Mouse (Mus musculus) spleen, adult 2 months (tissue): Measurements from ENCODE around the gene BC048679. TPM values are rescaled to one million over a fixed set of nuclear protein-coding genes. Genes with fewer than 3 reads are reported as not detected.

Experiments used
- DNase-seq, 2 experiments: peaks; one replicate each; pipeline versions ENCODE4 v3.0.0 to v3.0.0-alpha.2; 2012 to 2021; ENCODE audit warnings: low spot score in 2 of 2, low read depth in 1 of 2
- H3K27ac ChIP-seq: fragments of 200-500 bp; 2 replicates; pipeline ENCODE4 v1.5.1; 2012; ENCODE audit warnings: low read length, inconsistent platforms; ENCODE audit not compliant: insufficient read depth
- H3K27me3 ChIP-seq: fragments of 200-500 bp; 2 replicates; pipeline ENCODE4 v1.6.1; 2012; ENCODE audit warnings: mild to moderate bottlenecking, moderate library complexity, low read length, inconsistent platforms; ENCODE audit not compliant: control insufficient read depth, insufficient read depth
- H3K36me3 ChIP-seq: fragments of 200-500 bp; 2 replicates; pipeline ENCODE4 v1.6.1; 2012; ENCODE audit warnings: mild to moderate bottlenecking, low read length, inconsistent platforms; ENCODE audit not compliant: control insufficient read depth, insufficient read depth
- H3K4me1 ChIP-seq: fragments of 200-500 bp; 2 replicates; pipeline ENCODE4 v1.6.1; 2011; ENCODE audit warnings: inconsistent platforms; ENCODE audit not compliant: control insufficient read depth, insufficient read depth, insufficient read length
- H3K4me3 ChIP-seq: fragments of 200-500 bp; 2 replicates; pipeline ENCODE4 v1.5.1; 2011; ENCODE audit warnings: mild to moderate bottlenecking, inconsistent platforms; ENCODE audit not compliant: insufficient read depth, insufficient read length; ENCODE audit errors: extremely low read depth
- CTCF ChIP-seq: fragments of 200-500 bp; IDR thresholded peaks from 2 replicates; pipeline ENCODE4 v1.5.1; 2011; ENCODE audit warnings: mild to moderate bottlenecking, inconsistent platforms; ENCODE audit not compliant: insufficient read depth, insufficient read length, insufficient replicate concordance; ENCODE audit errors: extremely low read depth
- POLR2A ChIP-seq: fragments of 200-500 bp; IDR thresholded peaks from 2 replicates; pipeline ENCODE4 v1.6.1; 2011; ENCODE audit warnings: low read depth, low read length, inconsistent platforms
- WGBS: fragments of 180-500 bp; shearing (Covaris S2); methylation state at CpG from one replicate; pipeline ENCODE4 v1.1.7; 2018; 5-methylcytosine and 5-hydroxymethylcytosine counted together
- polyA plus RNA-seq: library from polyadenylated mRNA; depleted of rRNA; stranded (reverse); fragments of >200 nt; gene quantifications from 2 replicates; pipeline ENCODE4 v1.2.3, GENCODE M21; 2012; rRNA removed

The BC048679 gene
- polyA plus RNA-seq, 1 experiment, result not detected

DNA sequence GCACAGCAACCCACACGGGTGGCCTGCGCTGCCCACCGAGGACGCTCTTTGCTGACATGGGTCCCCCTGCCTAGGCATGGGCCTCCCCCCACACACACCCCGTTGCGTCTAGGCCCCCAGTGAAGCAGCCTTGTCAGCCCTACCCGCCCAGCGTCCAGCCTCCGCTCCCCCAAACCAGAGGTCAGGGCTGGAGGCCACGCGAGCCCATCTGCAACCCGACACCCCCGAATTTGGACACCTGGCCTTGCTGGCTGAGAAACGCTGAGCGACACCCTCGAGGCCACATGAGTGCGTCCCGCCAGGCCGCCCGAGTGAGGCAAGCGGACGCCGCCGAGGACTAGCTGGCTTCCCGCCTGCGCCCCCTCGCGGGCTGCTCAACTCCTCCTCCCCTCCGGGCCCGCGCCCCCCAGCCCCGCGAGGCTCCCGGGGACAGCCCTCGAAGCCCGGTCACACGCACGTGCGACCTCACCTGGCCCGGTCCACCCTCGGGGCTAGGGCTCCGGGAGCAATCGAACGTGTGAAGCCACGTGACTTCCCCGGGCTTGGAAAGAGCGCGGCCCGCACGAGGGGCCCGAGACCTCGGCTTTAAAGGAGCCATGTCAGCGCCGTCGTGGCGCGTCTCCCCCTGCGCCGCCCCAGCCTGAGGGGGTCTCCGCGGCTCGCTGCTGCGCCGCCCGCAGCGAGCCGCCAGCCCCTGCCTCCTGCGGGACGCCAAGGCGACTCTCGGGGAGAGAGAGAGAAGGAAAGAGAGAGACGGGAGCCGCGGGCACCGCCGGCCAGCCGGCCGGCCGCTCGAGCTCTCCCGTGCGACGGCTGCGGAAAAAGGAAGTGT, 44.4 kb downstream of the BC048679 start:
- no peak for DNase-seq
- peak overlapping the region; percentile 39; the same call in 1 of the 2 replicates for H3K4me3 ChIP-seq
- peaks cover 12% of the 10 kb centered on the region; the same call in 1 of the 2 replicates for H3K4me1 ChIP-seq
- TF ChIP-seq CTCF, result no peak
- TF ChIP-seq POLR2A, result no peak
- WGBS, result 10% methylated on average over 83 of the region's 84 CpGs
- H3K27ac ChIP-seq, result no peak overlapping the region
- no peaks in the 10 kb centered on the region for H3K36me3 ChIP-seq
- H3K27me3 ChIP-seq, result peaks cover 26% of the 10 kb centered on the region

DNA sequence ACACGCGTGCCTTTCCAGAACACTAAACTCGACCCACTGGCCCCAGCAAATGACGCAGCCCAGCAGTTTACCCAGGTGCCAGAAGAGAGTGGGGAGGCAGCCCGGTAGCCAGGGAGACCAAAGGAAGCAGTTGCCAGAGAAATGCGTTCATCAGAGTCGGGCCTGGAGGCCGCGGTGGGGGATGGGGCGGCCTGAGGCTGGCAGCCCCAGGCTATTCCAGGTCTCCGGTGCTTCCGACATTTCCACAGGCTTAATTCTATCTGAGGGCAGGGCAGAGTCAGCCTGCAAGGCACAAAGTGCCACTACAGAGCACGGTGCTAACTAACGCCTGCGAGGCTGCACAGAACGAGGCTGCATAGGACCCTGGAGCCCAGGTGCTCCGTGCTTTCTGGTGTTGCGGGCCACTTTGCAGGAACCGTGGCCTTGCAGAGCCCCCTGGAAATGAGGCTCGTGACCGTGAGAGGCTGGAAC, 45.1 kb downstream of the BC048679 start:
- no peak for TF ChIP-seq POLR2A
- no peak for TF ChIP-seq CTCF
- peaks cover 12% of the 10 kb centered on the region; the same call in 1 of the 2 replicates for H3K4me1 ChIP-seq
- DNase-seq, result no peak
- H3K4me3 ChIP-seq, result no peak overlapping the region
- no peak overlapping the region for H3K27ac ChIP-seq
- peaks cover 26% of the 10 kb centered on the region for H3K27me3 ChIP-seq
- WGBS, result 13% methylated on average over 21 of the region's 21 CpGs
- H3K36me3 ChIP-seq, result no peaks in the 10 kb centered on the region

Other genes with a start within 250 kb of the BC048679 start
- gene Rps17, start 153.0 kb downstream of the BC048679 start, polyA plus RNA-seq, result 776 and 827 TPM in 2 replicates
- 0.66 and 1.1 TPM in 2 replicates for gene Cpeb1, start 42.8 kb downstream of the BC048679 start, polyA plus RNA-seq
- gene Ap3b2, start 4.4 kb downstream of the BC048679 start, polyA plus RNA-seq, result not detected in 2 replicates
- gene Fsd2, start 68.7 kb upstream of the BC048679 start, polyA plus RNA-seq, result 0.62 and 0.72 TPM in 2 replicates
- 21.4 and 34.6 TPM in 2 replicates for gene Whamm, start 73.0 kb upstream of the BC048679 start, polyA plus RNA-seq
- 0.95 and 1.4 TPM in 2 replicates for gene Homer2, start 209.2 kb upstream of the BC048679 start, polyA plus RNA-seq